Mouse (Mus musculus): ENCODE measurements around the gene Gm28897.
"Not testable (repeated sequence)": the region's sequence is repeated elsewhere in the genome, so short reads cannot be mapped to it uniquely, and the experiment has no call there.

Gene Gm28897

GRCm38 (mm10) chrY:80926695-80927094 lies at the start of gene Gm28897:
Gene Gm28897, plus strand, starts transcription at chrY:80926995.
- DNase-seq, result not testable (repeated sequence)
